Mouse (Mus musculus) C2C12 (cell line): ENCODE results near the gene Spp2. TPM values are rescaled to one million over a fixed set of nuclear protein-coding genes. Genes with fewer than 3 reads are reported as not detected.
A peak's percentile ranks its signal among the peaks of the same experiment; 100 is the strongest.

Source experiments
- H3K27me3 ChIP-seq: one replicate; pipeline ENCODE4 v1.6.1; 2011; ENCODE audit not compliant: control insufficient read depth, insufficient read depth, insufficient read length
- H3K36me3 ChIP-seq: one replicate; pipeline ENCODE4 v1.6.1; 2011; ENCODE audit not compliant: control insufficient read depth, insufficient read depth
- H3K4me3 ChIP-seq: one replicate; pipeline ENCODE4 v1.5.1; 2011; ENCODE audit warnings: mild to moderate bottlenecking, control low read depth; ENCODE audit not compliant: poor library complexity, insufficient read depth, severe bottlenecking
- H3K79me2 ChIP-seq: one replicate; pipeline ENCODE4 v1.6.1; 2011; ENCODE audit not compliant: control insufficient read depth, insufficient read depth
- H3K79me3 ChIP-seq: one replicate; pipeline ENCODE4 v1.6.1; 2011; ENCODE audit warnings: low read depth, control low read depth
- H3ac ChIP-seq: one replicate; pipeline ENCODE3; 2011; ENCODE audit warnings: low read depth; ENCODE audit not compliant: control insufficient read depth, insufficient read length
- CEBPB ChIP-seq: IDR thresholded peaks from one replicate; pipeline ENCODE4 v1.6.1; 2011; ENCODE audit warnings: low read depth, mild to moderate bottlenecking, control low read depth, moderate library complexity
- CTCF ChIP-seq: IDR thresholded peaks from one replicate; pipeline ENCODE4 v1.5.1; 2011; ENCODE audit not compliant: control insufficient read depth, insufficient read depth, insufficient read length
- FOSL1 ChIP-seq: IDR thresholded peaks from one replicate; pipeline ENCODE4 v1.8.0; 2011; ENCODE audit warnings: mild to moderate bottlenecking, low read length; ENCODE audit not compliant: poor library complexity, insufficient read depth, severe bottlenecking
- MAX ChIP-seq: IDR thresholded peaks from one replicate; pipeline ENCODE4 v1.6.1; 2011; ENCODE audit warnings: mild to moderate bottlenecking, control low read depth
- MYOD1 ChIP-seq: IDR thresholded peaks from one replicate; pipeline ENCODE4 v1.6.1; 2011; ENCODE audit warnings: low read depth; ENCODE audit not compliant: control insufficient read depth, insufficient read length
- MYOG ChIP-seq: IDR thresholded peaks from one replicate; pipeline ENCODE4 v1.6.1; 2011; ENCODE audit not compliant: control insufficient read depth, insufficient read length; ENCODE audit errors: extremely low read depth
- USF1 ChIP-seq: IDR thresholded peaks from one replicate; pipeline ENCODE4 v1.6.1; 2011; ENCODE audit warnings: low read depth, mild to moderate bottlenecking, control low read depth, moderate library complexity
- polyA plus RNA-seq: library from polyadenylated mRNA; unstranded; fragments of >200 nt; fragmentation: generic; extraction: Trizol; gene quantifications from one replicate; pipeline ENCODE4 v1.2.1, GENCODE M21; 2012; ENCODE audit warnings: missing spikeins

Gene Spp2
- polyA plus RNA-seq, 1 experiment: not detected

DNA sequence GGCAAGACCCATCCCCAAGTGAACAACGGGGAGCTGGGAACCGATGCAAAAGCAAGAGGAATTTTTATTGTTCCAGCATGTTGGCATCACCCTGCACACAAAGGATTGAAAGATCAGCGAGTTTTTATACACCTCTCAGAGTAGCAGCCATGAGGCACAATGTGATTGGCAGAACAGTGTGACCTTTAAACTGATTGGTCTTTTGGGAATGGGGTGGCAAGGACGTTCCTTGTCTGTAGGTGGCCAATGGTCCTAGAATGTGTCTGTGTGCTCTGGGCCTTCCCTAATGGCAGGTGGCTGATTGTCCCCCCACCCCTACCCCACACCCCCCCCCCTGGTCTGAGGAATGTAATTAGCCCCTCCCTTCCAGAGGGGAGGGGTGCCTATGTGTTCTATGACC is 52.4 kb downstream of the Spp2 start:
- Histone ChIP-seq H3K27me3 (no peaks in the 10 kb centered on the region), H3K79me2 (no peaks in the 10 kb centered on the region), H3K79me3 (no peaks in the 10 kb centered on the region), H3K36me3 (no peaks in the 10 kb centered on the region), H3K4me3 (no peak overlapping the region), H3ac (no peak overlapping the region)
- no peak for TF ChIP-seq CEBPB
- no peak for TF ChIP-seq CTCF
- no peak for TF ChIP-seq MYOG
- TF ChIP-seq MYOD1: no peak
- TF ChIP-seq FOSL1: no peak
- TF ChIP-seq USF1: no peak
- TF ChIP-seq MAX: no peak

- H3K4me3 ChIP-seq: no peak overlapping the region
- H3K27me3 ChIP-seq: no peaks in the 10 kb centered on the region
- TF ChIP-seq CEBPB (no peak), MYOD1 (no peak), USF1 (no peak), MYOG (no peak), FOSL1 (no peak), CTCF (no peak), MAX (no peak)
- H3K36me3 ChIP-seq: no peaks in the 10 kb centered on the region
- H3K79me2 ChIP-seq: no peaks in the 10 kb centered on the region
- H3ac ChIP-seq: no peak overlapping the region
- H3K79me3 ChIP-seq: no peaks in the 10 kb centered on the region
Observed at GRCm38 (mm10) chr1:88459655-88460054, 52.9 kb downstream of the Spp2 start.

GRCm38 (mm10) chr1:88461096-88461495 is 54.3 kb downstream of the Spp2 start:
- TF ChIP-seq MYOD1 (no peak), FOSL1 (no peak), CEBPB (no peak), MYOG (no peak), USF1 (no peak), CTCF (no peak), MAX (no peak)
- Histone ChIP-seq H3K36me3 (no peaks in the 10 kb centered on the region), H3K27me3 (no peaks in the 10 kb centered on the region), H3K79me3 (no peaks in the 10 kb centered on the region), H3K79me2 (no peaks in the 10 kb centered on the region), H3K4me3 (no peak overlapping the region), H3ac (no peak overlapping the region)

DNA sequence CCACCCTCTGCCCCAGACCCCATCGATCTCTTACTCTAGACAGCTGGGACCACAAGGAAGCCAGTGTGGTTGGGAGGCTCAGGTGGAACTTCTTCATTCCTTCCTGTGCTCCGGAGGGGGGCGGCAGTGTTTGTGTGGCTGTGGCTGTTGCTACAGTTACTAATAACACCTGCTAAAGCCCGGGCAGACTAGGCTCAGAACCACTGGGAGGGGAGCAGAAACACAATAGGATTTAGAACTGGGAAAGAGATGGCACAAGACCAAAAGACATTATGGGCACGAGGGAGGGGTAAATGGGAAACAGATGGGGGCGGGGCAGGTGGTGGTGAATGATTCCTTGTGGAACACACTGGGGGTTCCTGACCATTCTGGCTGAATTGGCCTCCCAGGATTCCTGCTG is 55.7 kb downstream of the Spp2 start:
- Histone ChIP-seq H3ac (no peak overlapping the region), H3K36me3 (no peaks in the 10 kb centered on the region), H3K79me3 (no peaks in the 10 kb centered on the region), H3K27me3 (no peaks in the 10 kb centered on the region), H3K79me2 (no peaks in the 10 kb centered on the region), H3K4me3 (no peak overlapping the region)
- TF ChIP-seq CEBPB (no peak), MAX (no peak), CTCF (no peak), MYOD1 (no peak), FOSL1 (no peak)

GRCm38 (mm10) chr1:88463241-88463640 is 56.5 kb downstream of the Spp2 start:
- Histone ChIP-seq H3K79me3 (no peaks in the 10 kb centered on the region), H3K27me3 (no peaks in the 10 kb centered on the region), H3K4me3 (no peak overlapping the region), H3ac (no peak overlapping the region), H3K79me2 (no peaks in the 10 kb centered on the region), H3K36me3 (no peaks in the 10 kb centered on the region)
- TF ChIP-seq CEBPB (no peak), MYOG (no peak), MAX (no peak), CTCF (no peak), FOSL1 (no peak), MYOD1 (no peak), USF1 (no peak)

DNA sequence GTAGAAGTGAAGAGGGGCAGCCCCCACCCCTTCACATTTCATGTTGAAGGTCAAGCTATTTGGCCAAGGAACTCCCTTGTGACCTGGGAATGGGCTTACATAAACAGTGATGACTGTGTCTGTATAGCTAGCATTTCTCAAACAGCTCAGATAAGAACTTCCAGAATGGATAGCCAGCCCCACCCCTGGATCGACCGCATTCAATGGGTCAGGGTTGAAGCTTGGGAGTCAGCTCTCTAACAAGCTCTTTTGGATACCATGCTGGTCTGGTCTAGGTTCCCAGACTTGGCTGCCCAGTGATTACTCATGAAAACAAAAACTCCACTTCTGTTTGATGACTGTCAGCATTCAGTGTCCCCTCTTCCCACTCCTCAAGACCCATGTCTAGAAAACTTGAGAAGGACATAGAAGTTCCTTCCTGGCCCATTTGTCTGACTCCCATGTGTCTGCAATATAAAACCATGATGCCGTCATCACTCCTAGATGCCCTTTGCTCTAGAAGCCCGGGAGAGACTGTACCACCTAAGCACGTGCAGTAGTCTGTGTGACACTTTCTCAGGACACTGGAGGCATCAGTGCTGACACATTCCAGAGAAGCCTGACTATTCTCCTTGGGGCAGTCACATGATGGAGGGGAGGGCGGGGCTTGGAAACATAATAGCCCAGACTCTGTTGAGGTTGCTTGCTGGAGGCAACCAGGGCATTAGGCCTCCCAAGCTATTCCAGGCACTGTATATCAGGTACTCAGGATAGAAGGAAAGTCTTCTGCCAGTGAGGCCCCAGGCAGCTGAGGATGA is 57.5 kb downstream of the Spp2 start:
- H3K79me2 ChIP-seq: no peaks in the 10 kb centered on the region
- H3ac ChIP-seq: no peak overlapping the region
- no peaks in the 10 kb centered on the region for H3K79me3 ChIP-seq
- H3K4me3 ChIP-seq: no peak overlapping the region
- no peak for TF ChIP-seq CEBPB
- peak; percentile 20 for TF ChIP-seq MAX
- TF ChIP-seq USF1: peak; percentile 88
- no peaks in the 10 kb centered on the region for H3K27me3 ChIP-seq
- no peaks in the 10 kb centered on the region for H3K36me3 ChIP-seq
